Mouse (Mus musculus) ES-Bruce4 (cell line): ENCODE data around the gene Hmgb2.

Experiments
- CTCF ChIP-seq: IDR thresholded peaks from one replicate; pipeline ENCODE4 v1.8.1; 2011; ENCODE audit warnings: low read depth, low read length
- POLR2A ChIP-seq: IDR thresholded peaks from one replicate; pipeline ENCODE4 v1.8.1; 2011; ENCODE audit warnings: low read length; ENCODE audit not compliant: insufficient read depth

DNA sequence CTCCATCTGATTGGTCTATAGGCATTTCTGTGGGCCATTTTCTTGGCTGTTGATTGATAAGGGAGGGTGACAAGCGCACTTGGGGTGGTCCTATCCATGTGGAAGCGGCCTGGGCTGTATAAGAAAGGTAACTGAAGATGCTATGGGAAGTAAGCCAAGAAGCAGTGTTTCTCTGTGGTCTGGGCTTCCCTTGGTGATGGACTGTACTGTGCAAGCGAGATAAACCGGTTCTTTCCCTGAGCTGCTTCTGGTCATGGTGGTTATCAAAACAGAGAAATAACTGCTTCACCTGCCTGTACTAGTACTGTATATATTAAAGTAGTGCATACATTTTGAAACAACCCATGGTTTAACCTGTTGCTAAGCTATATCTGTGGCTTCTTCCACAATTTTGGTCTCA is 19.8 kb upstream of the Hmgb2 start:
- no peak for TF ChIP-seq CTCF
- TF ChIP-seq POLR2A, result no peak
